Mouse (Mus musculus): Measurements from ENCODE around the gene Cebpg.

Cebpg gene

DNA sequence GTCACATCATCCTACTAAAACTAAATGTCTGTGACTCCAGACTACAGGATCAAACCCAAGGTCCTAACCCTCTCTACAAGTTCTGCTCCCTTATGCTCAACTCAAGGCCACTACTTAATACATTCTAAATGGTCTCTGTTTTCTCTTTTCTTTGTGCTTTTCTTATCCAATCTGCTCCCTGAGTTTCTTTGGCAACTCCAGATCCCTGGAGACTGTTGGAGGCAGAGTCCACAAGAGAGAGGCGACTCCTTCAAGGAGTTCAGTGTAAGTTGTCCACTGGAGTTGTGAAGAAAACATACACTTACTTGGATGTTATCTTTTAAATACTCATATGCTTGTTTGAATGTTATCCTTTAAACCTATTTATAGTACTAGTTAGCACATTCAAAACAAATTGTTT, 2.1 kb downstream of the Cebpg start:
- DNase-seq (ENCODE audit: low spot score in 2 of 2) = no peak

DNA sequence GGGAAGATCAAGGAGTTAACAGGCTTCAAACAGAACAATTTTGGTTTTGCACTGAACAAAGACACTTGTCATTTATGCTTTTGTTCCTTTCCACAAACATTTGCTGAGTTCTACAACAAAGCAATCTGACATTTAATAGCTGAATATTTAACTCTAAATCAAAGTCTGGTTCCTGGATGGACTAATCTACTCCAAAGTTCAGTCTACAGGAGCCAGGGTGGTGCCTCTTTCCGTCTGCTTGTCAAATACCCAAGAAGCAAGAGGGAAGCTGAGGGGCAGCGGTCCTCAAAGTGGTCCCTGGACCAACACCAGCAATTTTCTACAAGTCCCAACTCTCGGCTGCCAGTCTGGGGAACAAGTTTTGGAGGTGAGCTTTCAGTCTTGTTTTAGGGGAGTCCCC, 3.2 kb downstream of the Cebpg start:
- no peak for DNase-seq (ENCODE audit: low spot score in 2 of 2)

DNA sequence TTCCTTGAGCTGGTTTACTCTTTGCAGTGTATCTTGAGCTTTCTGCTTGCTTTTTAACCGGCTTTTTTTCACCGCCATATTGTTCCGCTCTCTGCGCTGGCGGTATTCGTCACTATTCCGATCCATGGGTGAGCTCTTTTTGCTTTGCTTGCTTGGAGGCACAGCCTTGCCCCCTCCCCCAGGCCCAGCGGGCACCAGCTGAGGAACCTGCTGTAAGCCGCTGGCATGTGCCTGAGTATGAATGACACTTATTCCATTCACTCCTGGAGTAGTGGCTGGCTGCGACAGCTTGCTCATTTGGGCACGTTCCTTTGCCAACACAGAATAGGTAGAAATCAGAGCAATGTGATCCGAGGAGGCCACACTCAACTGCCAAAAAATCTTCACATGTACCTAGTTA, 5.8 kb downstream of the Cebpg start:
- no peak for DNase-seq (ENCODE audit: low spot score in 2 of 2)

DNA sequence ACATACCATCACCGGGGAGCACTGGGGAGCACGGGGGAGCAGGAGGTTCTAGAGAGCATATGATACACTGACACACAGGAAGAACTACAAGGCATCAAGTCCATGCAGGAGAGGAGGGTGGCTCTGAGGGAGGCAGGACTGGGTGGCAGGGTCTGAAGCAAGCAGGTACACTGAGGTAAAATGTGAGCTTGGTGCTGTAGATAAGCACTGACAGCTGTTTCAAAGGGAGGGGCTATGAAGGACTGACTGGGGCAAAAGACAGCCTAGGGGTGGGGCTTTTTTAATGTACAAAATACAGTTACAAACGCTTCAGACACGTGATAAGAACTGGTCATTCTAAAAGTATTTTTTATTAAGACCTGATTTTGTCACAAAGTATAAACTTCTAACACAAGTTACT, 10.3 kb downstream of the Cebpg start:
- DNase-seq (ENCODE audit: low spot score in 2 of 2) = no peak

DNA sequence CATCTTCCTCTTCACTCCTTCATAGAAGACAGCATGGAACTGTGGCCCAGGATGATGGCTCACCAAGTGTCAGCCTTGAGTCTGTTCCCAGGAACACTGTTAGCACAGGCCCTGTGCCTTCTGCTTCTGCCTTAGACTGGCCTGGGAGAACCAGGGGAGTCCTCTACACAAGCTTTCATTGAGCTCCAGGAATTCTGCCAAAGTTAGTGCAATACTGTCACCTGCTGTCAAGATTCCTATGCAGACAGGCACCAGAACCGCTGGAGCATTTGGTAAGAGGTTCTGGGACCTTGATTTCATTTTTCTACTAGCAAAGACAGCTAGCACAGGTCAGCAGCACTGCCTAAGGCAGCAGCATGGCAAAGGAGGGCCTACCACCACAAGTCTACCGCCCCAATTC, 11.7 kb downstream of the Cebpg start:
- no peak for DNase-seq (ENCODE audit: low spot score in 2 of 2)

DNA sequence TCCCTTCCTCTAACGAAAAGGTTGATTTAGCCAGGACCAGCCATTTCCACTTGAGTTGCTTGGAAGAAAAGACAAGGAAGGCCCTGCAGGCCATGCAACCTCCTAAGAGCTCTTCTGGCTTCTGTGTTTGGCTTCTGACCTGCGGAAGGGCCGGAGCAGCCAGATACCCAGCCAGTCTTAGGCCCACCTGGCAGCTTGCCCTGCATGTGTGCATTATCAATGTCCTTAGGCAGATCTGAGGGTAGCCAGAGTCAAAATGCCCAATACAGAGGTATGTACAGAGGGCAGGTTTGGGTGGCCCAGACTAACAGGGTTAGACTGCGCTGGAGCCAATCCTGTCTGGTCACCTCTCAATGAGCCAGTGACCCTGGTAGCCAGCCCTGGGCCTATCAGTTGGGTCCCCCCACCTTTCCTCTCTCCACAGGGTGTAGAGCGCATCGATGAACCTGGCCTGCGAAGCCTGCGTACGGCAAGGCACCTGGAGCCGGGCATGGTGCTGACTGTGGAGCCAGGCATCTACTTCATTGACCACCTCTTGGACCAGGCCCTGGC, 13.0 kb downstream of the Cebpg start:
- DNase-seq (ENCODE audit: low spot score in 2 of 2) = no peak

DNA sequence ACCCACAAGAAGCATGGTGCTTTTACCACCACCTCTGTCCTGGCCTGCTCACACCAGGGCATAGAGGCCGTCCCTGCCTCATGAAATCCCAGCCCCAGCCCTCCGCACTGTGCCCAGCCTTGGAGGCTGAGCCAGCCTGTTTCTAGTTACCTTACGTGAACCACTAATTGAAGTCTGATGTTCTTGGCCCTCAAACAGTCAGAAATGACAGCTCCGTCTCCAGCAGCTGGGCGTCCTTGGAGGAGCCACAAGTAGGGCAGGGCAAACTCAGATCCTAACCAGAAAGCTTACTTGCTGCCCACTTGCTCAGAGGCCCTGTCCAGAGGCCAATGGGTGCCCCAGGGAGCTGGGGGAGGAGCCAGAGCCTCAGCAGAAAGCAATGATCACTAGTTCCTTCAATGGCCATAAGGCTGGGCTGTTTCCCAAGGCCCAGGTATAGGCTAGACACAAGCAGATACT, 13.6 kb downstream of the Cebpg start:
- DNase-seq (ENCODE audit: low spot score in 2 of 2) = no peak

DNA sequence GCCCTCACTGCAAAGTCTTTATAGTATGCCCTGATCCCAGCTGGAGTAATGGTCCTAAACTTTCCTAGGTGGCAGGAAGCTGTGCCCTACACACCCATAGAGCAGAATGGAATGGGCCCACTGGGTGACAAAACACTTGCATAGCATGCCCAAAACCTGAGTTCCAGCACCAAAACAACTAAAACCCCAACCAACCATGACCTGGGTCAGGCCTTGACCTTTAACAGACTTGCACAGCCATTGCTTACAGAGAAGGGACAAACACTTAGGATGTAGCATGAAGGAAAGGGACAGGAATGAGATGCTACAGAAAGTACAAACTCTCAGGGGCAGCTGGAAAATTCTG, 14.2 kb downstream of the Cebpg start:
- DNase-seq (ENCODE audit: low spot score in 2 of 2) = no peak

DNA sequence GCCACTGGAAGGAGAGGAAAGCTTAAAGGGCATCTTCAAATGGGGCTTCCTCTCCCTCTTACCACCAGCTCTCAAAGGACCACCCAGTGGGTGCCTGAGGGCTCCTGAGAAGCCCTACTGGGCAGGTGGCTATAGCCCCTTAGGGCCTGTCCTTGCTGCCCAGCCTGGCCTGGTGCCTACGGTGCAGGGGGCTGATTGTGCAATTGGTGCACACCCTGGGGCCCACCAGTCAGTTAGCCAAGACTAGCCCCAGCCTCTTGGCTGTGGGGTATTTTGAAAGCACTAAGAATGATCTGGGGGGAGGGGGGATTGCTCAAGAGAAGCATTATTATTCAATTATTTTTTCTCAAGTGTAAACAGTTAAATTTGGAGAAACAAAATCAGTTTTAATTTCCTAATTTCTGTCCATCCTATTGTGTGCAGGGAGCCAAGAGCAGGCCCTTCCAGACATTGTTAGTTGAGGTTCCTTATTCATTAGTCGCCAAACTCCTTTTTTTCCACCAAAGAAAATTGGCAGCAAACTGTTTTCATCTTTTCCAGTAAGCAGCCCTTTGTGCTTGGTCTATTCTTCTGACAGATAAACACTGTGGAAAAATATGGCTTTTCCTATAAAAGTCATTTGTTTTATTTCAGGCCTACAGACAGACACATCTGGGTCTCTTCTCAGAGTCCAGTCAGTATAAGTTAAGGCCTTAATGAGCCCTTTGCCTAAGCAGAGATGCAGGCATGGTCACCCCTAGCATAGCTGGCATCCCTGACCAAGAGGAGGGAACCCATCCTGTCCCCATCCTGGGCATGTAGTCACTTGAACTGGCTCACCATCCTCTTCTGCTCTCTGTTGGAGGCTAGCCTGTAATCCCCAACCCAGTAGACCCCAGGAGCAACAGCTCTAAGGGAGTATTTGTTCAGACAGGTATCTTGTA, 14.8 kb downstream of the Cebpg start:
- DNase-seq (ENCODE audit: low spot score in 2 of 2) = no peak

DNA sequence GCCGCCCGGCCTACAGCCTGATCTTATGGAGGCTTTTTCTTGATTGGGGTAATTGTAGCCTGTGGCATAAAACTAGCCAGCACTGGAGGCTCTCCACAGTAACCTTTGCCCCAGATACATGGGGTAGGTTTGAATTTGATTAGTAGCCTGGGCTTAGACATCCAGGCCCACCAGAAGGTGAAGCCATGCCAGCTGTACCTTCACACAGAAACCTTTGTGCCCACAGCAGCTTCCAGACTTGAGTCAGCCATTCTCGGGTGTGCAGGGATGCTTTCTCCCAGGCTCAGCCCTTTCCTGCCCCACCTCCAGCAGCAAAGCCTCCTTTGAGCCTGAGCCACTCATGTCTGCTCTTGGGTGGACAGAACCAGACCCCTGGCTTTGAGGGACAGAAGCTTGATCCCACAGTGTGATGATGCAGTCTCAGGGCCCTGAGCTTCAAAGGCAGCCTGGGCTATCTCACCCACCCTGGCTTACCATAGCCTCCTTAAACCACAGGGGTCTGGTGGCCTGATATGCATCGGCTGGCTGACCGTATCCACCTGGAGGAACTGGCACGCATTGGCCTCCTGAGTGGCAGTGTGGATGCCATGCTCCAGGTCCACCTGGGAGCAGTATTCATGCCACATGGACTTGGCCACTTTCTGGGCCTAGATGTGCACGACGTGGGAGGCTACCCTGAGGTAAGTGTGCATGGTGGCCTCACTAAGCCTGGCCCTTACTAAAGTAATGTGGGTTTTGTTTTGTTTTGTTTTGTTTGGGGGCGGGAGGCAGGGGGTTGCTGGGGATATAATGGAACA, 16.0 kb downstream of the Cebpg start:
- no peak for DNase-seq (ENCODE audit: low spot score in 2 of 2)

DNA sequence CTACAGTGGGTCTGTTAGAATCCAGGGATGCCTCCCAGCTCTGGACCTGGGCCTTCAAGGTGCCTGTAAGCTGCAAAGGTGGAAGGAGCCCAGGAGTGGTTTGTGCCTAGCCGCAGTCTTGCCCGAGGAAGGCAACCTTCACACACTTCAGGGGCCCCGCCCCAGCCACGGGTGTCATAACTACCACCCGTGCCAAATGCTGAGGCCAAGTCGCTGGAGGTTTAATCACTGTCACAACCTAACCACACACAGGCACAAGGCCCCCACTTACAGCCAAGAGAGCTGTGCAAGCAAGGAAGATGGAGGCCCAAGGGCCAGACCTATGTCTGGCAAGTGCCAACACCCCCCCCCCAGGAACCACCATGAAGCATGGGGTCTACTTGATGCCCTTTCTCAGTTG, 19.0 kb downstream of the Cebpg start:
- DNase-seq (ENCODE audit: low spot score in 2 of 2) = no peak

DNA sequence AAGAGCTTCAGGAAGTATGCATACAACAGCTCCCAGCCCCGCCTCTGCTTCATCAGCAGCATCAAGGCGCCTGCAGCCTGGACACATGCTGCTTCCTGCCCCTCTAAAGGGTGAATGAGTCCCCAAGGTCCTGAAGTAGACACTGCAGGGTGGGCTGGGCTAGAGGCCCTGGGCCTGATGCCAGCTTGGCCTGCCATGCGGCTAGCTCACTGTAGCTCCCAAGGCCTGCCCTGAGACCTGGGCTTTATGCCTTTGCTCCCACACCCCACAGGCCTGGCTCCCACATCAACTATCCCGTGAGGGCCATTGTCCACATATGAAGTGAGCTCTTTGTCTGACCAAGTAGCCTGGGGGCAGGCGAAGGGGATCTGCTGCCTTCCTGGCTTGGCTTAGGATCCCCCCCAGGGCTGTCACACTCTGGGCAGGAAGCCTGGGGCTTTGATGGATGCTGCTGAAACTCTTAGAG, 20.1 kb downstream of the Cebpg start:
- DNase-seq (ENCODE audit: low spot score in 2 of 2) = no peak

DNA sequence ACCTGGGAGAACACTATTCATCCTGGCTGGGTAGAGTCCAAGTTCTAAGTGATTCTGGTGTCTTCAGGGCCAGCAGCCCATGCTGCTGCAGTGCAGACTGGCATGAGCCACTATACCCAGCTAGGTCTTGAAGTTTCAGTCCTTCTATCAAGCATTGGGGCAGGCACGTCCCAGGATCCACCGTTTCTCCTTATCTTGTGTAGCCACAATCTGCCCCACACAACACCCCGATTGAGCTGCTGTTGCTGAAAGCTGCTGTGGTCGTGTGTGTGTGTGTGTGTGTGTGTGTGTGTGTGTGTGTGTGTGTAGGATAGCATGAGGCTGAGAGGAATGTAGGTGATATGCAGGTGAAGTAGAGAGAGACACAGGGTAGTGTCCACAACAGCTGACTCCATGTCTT, 20.8 kb downstream of the Cebpg start:
- no peak for DNase-seq (ENCODE audit: low spot score in 2 of 2)

DNA sequence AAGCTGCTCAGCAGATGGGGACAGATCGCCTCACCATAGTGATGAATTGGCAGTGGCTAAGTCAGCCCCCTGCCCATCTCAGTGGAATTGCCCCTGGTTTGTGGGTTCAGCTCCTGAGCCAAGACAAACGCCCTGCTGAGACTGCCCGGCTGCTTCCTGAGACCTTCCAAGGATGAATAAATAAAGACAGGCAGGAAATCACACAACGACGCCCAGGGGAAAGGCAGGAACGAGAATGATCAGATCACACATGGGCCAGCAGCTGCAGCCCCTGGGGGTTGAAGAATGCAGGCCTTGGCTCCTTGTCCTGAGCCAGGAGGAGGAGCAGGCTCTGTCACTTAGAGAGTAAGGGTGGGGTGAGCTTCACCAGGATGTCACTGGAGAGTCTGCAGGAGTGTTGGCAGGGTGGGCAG, 21.2 kb downstream of the Cebpg start:
- DNase-seq (ENCODE audit: low spot score in 2 of 2) = no peak

DNA sequence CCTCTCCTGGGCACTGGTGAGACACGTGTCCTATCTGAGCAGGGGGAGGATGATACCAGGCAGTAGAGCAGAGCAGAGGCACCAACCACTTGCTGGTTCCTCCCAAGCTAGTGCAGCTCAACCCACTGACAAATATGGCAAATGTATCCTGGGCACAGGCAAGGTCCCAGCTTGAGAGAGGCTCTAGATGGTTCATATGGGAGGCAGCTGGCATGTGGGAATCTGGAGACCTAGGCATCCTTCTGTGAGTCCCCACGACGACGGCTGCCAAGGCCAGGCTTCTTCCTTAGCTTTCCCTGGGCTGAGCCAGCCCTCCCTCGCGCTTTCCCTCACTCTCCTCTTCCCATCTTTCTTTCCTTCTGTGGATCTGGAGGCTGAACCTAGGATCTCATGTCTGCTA, 25.8 kb downstream of the Cebpg start:
- no peak for DNase-seq (ENCODE audit: low spot score in 2 of 2)

DNA sequence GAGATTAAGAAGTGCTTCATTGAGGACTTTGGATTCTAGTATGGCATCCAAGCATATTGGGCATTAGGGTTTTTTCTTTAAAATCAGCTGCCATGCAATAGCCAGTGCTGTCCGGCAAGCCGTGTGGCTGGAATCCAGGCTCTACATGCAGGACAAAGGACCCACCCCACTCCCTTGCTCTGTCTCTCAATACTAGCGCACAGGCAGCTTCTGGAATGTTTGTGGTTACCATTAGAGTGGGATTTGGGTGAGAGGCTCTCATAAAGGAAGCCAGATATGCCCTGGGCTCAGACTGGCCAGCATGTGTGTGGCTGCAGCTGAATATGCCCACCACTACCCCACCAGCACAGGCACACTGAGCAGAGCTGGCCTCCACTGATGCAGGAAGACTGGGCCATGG, 26.7 kb downstream of the Cebpg start:
- DNase-seq (ENCODE audit: low spot score in 2 of 2) = no peak

DNA sequence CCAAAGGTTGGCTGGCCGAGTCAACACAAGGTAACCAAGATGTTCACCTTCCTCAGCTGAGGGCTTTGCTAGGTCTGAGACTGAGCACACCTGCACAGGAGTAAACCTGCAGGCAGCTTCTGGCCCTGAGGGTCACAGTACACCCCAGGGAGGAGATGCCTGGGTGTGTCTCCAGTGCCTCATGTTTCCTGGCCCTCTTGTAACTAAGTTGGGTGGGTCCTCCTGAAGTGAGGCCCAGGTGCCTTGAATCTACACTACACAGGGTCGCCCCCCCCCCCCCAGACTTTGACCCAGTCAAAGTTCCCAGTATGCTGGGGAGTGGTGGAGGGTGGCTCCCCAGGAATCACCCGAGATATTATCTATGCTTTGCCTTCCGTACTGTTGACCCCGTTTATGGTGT, 27.1 kb downstream of the Cebpg start:
- no peak for DNase-seq (ENCODE audit: low spot score in 2 of 2)

DNA sequence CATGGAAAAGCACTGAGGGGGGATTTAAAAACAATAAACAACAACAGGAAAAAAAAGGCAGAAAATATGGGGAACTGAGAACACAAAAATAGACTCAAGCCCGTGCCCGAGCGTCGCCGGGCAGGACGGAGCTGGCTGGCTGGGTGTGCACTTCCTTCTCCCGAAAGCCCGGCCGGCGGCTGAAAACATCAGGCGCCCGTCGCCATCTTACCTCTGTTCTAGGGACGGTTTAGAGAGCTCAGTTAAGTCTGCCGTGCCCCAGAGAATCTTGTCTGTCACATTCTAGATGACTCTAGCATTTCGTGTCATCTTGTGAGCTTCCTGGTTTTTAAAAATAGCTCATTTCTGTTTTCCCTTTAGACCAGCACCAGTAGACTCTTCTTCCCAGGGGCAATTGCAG, 27.8 kb downstream of the Cebpg start:
- DNase-seq (ENCODE audit: low spot score in 2 of 2) = peak in 1 of 2 experiments; percentile 34

DNA sequence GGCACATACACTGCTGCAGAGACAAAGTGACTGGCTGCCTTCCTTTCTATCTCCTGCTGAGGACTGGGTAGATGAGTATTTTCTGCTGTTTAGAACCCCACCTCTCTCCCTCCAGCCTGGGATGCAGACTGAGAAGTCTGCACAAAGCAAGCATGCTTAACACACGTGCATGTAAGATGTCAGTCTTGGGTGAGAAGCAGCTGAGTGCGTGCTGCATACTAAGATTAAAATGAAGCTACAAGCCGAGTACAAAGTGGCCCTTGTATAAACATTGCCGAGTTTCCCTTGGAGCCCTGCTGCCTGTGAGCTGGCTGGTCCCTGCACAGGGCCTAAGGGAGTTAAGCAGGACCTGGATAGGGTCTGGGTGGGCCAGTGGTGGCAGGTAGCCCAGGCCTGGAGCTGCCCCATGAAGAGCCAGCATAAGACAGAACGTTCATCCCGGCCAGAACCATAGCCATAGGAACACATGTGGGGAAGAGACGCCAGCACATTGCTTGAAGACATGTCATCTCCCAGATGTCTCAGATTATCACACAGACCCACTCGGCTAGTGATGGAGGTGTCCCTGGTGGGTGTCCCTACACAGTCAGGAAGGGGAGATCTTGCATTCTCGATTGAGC, 28.5 kb downstream of the Cebpg start:
- no peak for DNase-seq (ENCODE audit: low spot score in 2 of 2)

DNA sequence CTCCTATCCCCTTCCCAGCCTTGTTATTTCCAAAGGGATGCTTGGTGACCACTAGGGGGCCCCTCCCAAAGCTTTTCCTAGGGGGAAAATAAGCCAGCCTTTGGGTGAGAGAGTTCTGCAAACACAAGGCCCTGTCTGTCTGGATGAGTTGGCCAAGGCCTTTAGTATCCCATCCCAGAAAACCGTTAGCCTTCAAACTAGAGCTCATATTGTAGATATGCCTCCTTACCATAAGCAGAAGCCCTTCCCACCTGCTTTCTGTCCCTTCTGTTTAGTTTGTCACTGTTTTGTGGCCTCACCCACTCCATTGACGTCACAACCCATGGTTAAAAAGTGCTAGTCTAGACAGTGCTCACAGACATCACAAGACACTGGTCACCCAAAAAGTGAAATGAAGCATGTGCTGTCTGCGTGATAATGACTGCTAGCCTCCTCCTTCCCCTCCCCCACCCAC, 29.5 kb downstream of the Cebpg start:
- DNase-seq (ENCODE audit: low spot score in 2 of 2) = peak in 1 of 2 experiments; percentile 34

DNA sequence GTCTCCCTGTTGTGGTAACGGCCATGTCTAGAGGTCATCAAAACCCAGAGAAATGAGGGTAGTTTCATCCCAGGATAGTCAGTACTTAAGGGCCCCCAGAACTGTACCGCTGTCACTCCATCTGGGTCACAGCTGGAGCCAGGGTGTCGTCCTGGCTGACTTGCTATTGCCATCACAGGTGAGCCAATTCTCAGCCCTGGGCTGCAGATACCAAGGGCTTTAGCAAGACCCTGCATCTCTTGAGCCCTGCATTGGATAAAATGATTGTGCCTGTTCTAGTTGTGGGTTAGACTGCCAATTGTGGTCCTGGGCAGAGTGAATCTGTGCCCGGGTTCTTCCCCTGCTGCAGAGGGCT, 30.1 kb downstream of the Cebpg start:
- no peak for DNase-seq (ENCODE audit: low spot score in 2 of 2)

Data from spleen, postnatal 10 days (tissue).